Mouse (Mus musculus) liver, postnatal 0 days (tissue): ENCODE measurements around the gene Smyd3.
A peak's percentile ranks its signal among the peaks of the same experiment; 100 is the strongest.

Experiments
- CTCF ChIP-seq: sonication (generic); IDR thresholded peaks from 2 replicates; pipeline ENCODE4 v1.5.1; 2016; ENCODE audit warnings: antibody characterized with exemption, low read depth
- EP300 ChIP-seq: IDR thresholded peaks from 2 replicates; pipeline ENCODE4 v1.6.1; 2016; ENCODE audit warnings: antibody characterized with exemption, low read depth, mild to moderate bottlenecking

GRCm38 (mm10) chr1:179502565-179502964, 15.3 kb downstream of the Smyd3 start:
- TF ChIP-seq CTCF (peak; percentile 83), EP300 (no peak)
